ENCODE assay signal across 8 mouse cellular contexts in genomic region chr1:155098486-155099279, GRCm38 (mm10). TPM values are rescaled to one million over a fixed set of nuclear protein-coding genes. Genes with fewer than 3 reads are reported as not detected.
DNase-seq lines count a peak whose midpoint lies in the region; ATAC-seq and TF ChIP-seq lines count a peak whose summit lies in the region.

No protein-coding gene starts in this region.

- peak overlapping the region; percentile 94 for H3K27ac ChIP-seq in gastrocnemius, adult 2 months
- peak overlapping the region; percentile 85 for H3K27ac ChIP-seq in hindbrain, embryonic 16.5 days (ENCODE audit: low read depth, low read length)
- peak overlapping the region; percentile 73 for H3K27ac ChIP-seq in limb, embryonic 11.5 days (replicated peaks; ENCODE audit: low read depth, low read length)
- H3K27ac ChIP-seq in midbrain, embryonic 13.5 days = peak overlapping the region; percentile 88

- no peak for ATAC-seq in erythroblast, adult 5-6 weeks (replicated peaks; ENCODE audit: low FRiP score, poor library complexity, severe bottlenecking)
- peak; percentile 28 for ATAC-seq in hindbrain, embryonic 16.5 days
- peak; percentile 77 for ATAC-seq in limb, embryonic 11.5 days (ENCODE audit: insufficient number of reproducible peaks, low FRiP score, low TSS enrichment, low read depth)
- ATAC-seq in midbrain, embryonic 13.5 days = peak; percentile 64

- peaks cover 29% of the 10 kb centered on the region for H3K4me1 ChIP-seq in erythroblast, embryonic 14.5 days (ENCODE audit: control insufficient read depth)
- peaks cover 14% of the 10 kb centered on the region for H3K4me1 ChIP-seq in hindbrain, embryonic 16.5 days (ENCODE audit: control insufficient read depth, insufficient read depth, low read depth, low read length)
- 0 out of 2 replicates have a peak, but pooled peaks cover 3% of the 10 kb centered on the region for H3K4me1 ChIP-seq in limb, embryonic 11.5 days (ENCODE audit: control insufficient read depth, insufficient read depth, low read length)
- H3K4me1 ChIP-seq in midbrain, embryonic 13.5 days (replicated peaks) = peaks cover 33% of the 10 kb centered on the region

- intact Hi-C loops in gastrocnemius, adult 2 months (cut with DNase I) = loop anchor here (1.0 to 5.0 kb wide), 4 partner anchors 44 to 119 kb away; partner anchors contain the start of gene Stx6

- under 1% methylated on average over 64 of the region's 93 CpGs for WGBS in hindbrain, embryonic 16.5 days
- under 1% methylated on average over 80 of the region's 93 CpGs for WGBS in limb, embryonic 11.5 days
- under 1% methylated on average over 86 of the region's 93 CpGs for WGBS in midbrain, embryonic 13.5 days

- peak overlapping the region; percentile 100 for H3K4me3 ChIP-seq in erythroblast, embryonic 14.5 days (replicated peaks)
- peak overlapping the region; percentile 94 for H3K4me3 ChIP-seq in gastrocnemius, adult 2 months
- peak overlapping the region; percentile 89 for H3K4me3 ChIP-seq in hindbrain, embryonic 16.5 days (ENCODE audit: low read length)
- H3K4me3 ChIP-seq in limb, embryonic 11.5 days (ENCODE audit: low read depth, low read length) = peak overlapping the region; percentile 98
- H3K4me3 ChIP-seq in midbrain, embryonic 13.5 days (replicated peaks) = peak overlapping the region; percentile 98

- DNase-seq in cerebellum, adult 11-12 months = peak; percentile 52
- DNase-seq in gastrocnemius, adult 2 months = peak; percentile 75
- peak; percentile 69 for DNase-seq in limb, embryonic 11.5 days (ENCODE audit: low spot score)
- DNase-seq in spleen, postnatal 14 days (ENCODE audit: low spot score in 2 of 2) = peak; percentile 47 to 56

- H3K36me3 ChIP-seq in erythroblast, embryonic 14.5 days (ENCODE audit: control insufficient read depth) = peaks cover 19% of the 10 kb centered on the region
- no peaks in the 10 kb centered on the region for H3K36me3 ChIP-seq in hindbrain, embryonic 16.5 days (ENCODE audit: control insufficient read depth, insufficient read depth, low read length)
- H3K36me3 ChIP-seq in limb, embryonic 11.5 days (ENCODE audit: control insufficient read depth, insufficient read depth, low read length) = no peaks in the 10 kb centered on the region
- H3K36me3 ChIP-seq in midbrain, embryonic 13.5 days = 0 out of 2 replicates have a peak, but pooled peaks cover 3% of the 10 kb centered on the region

- TF ChIP-seq CTCF in gastrocnemius, adult 2 months (IDR thresholded peaks at IDR 0.05) = no peak

- H3K27me3 ChIP-seq in erythroblast, embryonic 14.5 days (ENCODE audit: control insufficient read depth) = peaks cover 7% of the 10 kb centered on the region
- no peaks in the 10 kb centered on the region for H3K27me3 ChIP-seq in hindbrain, embryonic 16.5 days (replicated peaks; ENCODE audit: control insufficient read depth, insufficient read depth, low read length)
- H3K27me3 ChIP-seq in limb, embryonic 11.5 days (ENCODE audit: control insufficient read depth, insufficient read depth, low read length) = no peaks in the 10 kb centered on the region
- no peaks in the 10 kb centered on the region for H3K27me3 ChIP-seq in midbrain, embryonic 13.5 days

- no peaks in the 10 kb centered on the region for H3K9me3 ChIP-seq in erythroblast, embryonic 14.5 days (ENCODE audit: control insufficient read depth, low read length)
- H3K9me3 ChIP-seq in hindbrain, embryonic 16.5 days (ENCODE audit: control insufficient read depth, low read length) = no peaks in the 10 kb centered on the region
- no peaks in the 10 kb centered on the region for H3K9me3 ChIP-seq in limb, embryonic 11.5 days (ENCODE audit: control insufficient read depth, low read length)
- no peaks in the 10 kb centered on the region for H3K9me3 ChIP-seq in midbrain, embryonic 13.5 days

- H3K4me2 ChIP-seq in hindbrain, embryonic 16.5 days (ENCODE audit: low read length) = peak overlapping the region; percentile 69
- peak overlapping the region; percentile 83 for H3K4me2 ChIP-seq in limb, embryonic 11.5 days (ENCODE audit: low read depth, severe bottlenecking)
- peak overlapping the region; percentile 86 for H3K4me2 ChIP-seq in midbrain, embryonic 13.5 days (replicated peaks)

- H3K9ac ChIP-seq in hindbrain, embryonic 16.5 days (ENCODE audit: low read depth, low read length) = peak overlapping the region; percentile 97
- peak overlapping the region; percentile 97 for H3K9ac ChIP-seq in limb, embryonic 11.5 days (ENCODE audit: low read length)
- peak overlapping the region; percentile 100 for H3K9ac ChIP-seq in midbrain, embryonic 13.5 days (replicated peaks)

RNA-seq across cellular contexts. Expression of gene Ier5, which starts 0.8 kb away (rescaled TPM):
- 7.6 and 7.7 TPM in 2 replicates for polyA plus RNA-seq in erythroblast, embryonic 14.5 days (2012)
- total RNA-seq in erythroblast, adult 5-6 weeks (2015; ENCODE audit: low replicate concordance) = 7.5 and 9.0 TPM in 2 replicates
- 7.6 and 9.8 TPM in 2 replicates for total RNA-seq in erythroblast, adult 5-6 weeks (2017; ENCODE audit: low replicate concordance)
- total RNA-seq in gastrocnemius, adult 2 months (2021) = 1 to 10 TPM; 4.6 to 4.7 TPM
- polyA plus RNA-seq in hindbrain, embryonic 16.5 days (2015; fragmentation: Nextera tagmentation; extraction: Ambion mirVana) = 4.5 and 5.5 TPM in 2 replicates
- 12.4 and 15.0 TPM in 2 replicates for polyA plus RNA-seq in limb, embryonic 11.5 days (2014; fragmentation: Nextera tagmentation; extraction: Ambion mirVana)
- polyA plus RNA-seq in midbrain, embryonic 13.5 days (2015; fragmentation: Nextera tagmentation; extraction: Ambion mirVana) = 5.9 and 9.4 TPM in 2 replicates

RNA-seq across cellular contexts. Expression of gene Mr1, which starts 47.9 kb away (rescaled TPM):
- polyA plus RNA-seq in erythroblast, embryonic 14.5 days (2012) = not detected in 2 replicates
- 1.3 and 2.3 TPM in 2 replicates for total RNA-seq in erythroblast, adult 5-6 weeks (2015; ENCODE audit: low replicate concordance)
- total RNA-seq in erythroblast, adult 5-6 weeks (2017; ENCODE audit: low replicate concordance) = 0.34 and 1.4 TPM in 2 replicates
- 10 to 100 TPM in 1 of 2 experiments, 1 to 10 TPM in 1; 10.0 to 11.1 TPM for total RNA-seq in gastrocnemius, adult 2 months (2021)
- polyA plus RNA-seq in hindbrain, embryonic 16.5 days (2015; fragmentation: Nextera tagmentation; extraction: Ambion mirVana) = 2.1 and 2.5 TPM in 2 replicates
- polyA plus RNA-seq in limb, embryonic 11.5 days (2014; fragmentation: Nextera tagmentation; extraction: Ambion mirVana) = 2.9 and 3.1 TPM in 2 replicates
- 0.64 and 0.79 TPM in 2 replicates for polyA plus RNA-seq in midbrain, embryonic 13.5 days (2015; fragmentation: Nextera tagmentation; extraction: Ambion mirVana)

RNA-seq across cellular contexts. Expression of gene Stx6, which starts 59.8 kb away (rescaled TPM):
- polyA plus RNA-seq in erythroblast, embryonic 14.5 days (2012) = 2.9 and 3.2 TPM in 2 replicates
- total RNA-seq in erythroblast, adult 5-6 weeks (2015; ENCODE audit: low replicate concordance) = 2.3 and 3.8 TPM in 2 replicates
- 4.9 and 7.4 TPM in 2 replicates for total RNA-seq in erythroblast, adult 5-6 weeks (2017; ENCODE audit: low replicate concordance)
- 10 to 100 TPM; 10.5 to 12.8 TPM for total RNA-seq in gastrocnemius, adult 2 months (2021)
- polyA plus RNA-seq in hindbrain, embryonic 16.5 days (2015; fragmentation: Nextera tagmentation; extraction: Ambion mirVana) = 82.9 and 93.7 TPM in 2 replicates
- 91.8 and 116 TPM in 2 replicates for polyA plus RNA-seq in limb, embryonic 11.5 days (2014; fragmentation: Nextera tagmentation; extraction: Ambion mirVana)
- polyA plus RNA-seq in midbrain, embryonic 13.5 days (2015; fragmentation: Nextera tagmentation; extraction: Ambion mirVana) = 117 and 128 TPM in 2 replicates

Comparison
In these comparisons a context has a peak if more than half of its experiments do, and no peak if none do; other contexts are left out.
1. RNA of gene Stx6, which starts 59.8 kb away (polyA plus RNA-seq): 117 to 128 TPM in midbrain, embryonic 13.5 days, 91.8 to 116 TPM in limb, embryonic 11.5 days and 82.9 to 93.7 TPM in hindbrain, embryonic 16.5 days; 2.9 to 3.2 TPM in erythroblast, embryonic 14.5 days; every median in the first group is over 10 times any median in the second.
2. Peak in every context shown above with its lines, with median percentiles within 50 percentile points of each other: H3K4me3 ChIP-seq, DNase-seq, H3K27ac ChIP-seq, H3K4me2 ChIP-seq and H3K9ac ChIP-seq.